Mouse (Mus musculus) ES-E14 (cell line): Measurements from ENCODE around the gene Il25.

Source experiments
- MAFK ChIP-seq: IDR thresholded peaks from 2 replicates; pipeline ENCODE4 v1.6.1; 2014; ENCODE audit warnings: mild to moderate bottlenecking, low read depth, low read length, inconsistent platforms; ENCODE audit not compliant: insufficient read depth
- ZC3H11A ChIP-seq: IDR thresholded peaks from 2 replicates; pipeline ENCODE4 v1.6.1; 2012; ENCODE audit warnings: low read depth, mild to moderate bottlenecking, inconsistent platforms, low read length, borderline replicate concordance

DNA sequence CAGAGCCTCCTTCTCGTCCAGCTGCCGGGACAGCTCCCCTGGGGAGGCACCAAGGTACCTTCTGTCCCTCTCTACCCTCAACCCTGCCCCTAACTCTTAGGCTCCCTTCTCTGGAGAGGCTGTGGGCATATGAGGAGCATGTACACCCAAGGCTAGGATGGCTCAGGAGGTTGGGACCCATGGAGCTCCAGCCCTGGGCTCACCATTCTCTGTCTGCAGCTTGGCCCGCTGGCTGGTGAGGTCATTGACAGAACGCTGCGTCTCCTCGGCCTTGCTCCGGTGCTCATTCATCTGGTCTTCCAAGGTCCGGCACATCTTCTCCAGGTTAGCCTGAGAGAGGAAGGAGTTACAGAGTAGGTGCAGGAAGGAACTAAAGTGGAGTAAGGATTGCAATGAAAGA is 46.2 kb downstream of the Il25 start:
- no peak for TF ChIP-seq MAFK
- TF ChIP-seq ZC3H11A, result no peak
